Mouse (Mus musculus) G1E (cell line): ENCODE results near the gene Tecpr2. TPM values are rescaled to one million over a fixed set of nuclear protein-coding genes. Genes with fewer than 3 reads are reported as not detected.

Source experiments
- ATAC-seq: 2 replicates; pipeline ENCODE4 v1.8.0; 2016; ENCODE audit warnings: mild to moderate bottlenecking; ENCODE audit not compliant: insufficient number of reproducible peaks, poor library complexity, low FRiP score, severe bottlenecking; ENCODE audit errors: extremely low read depth
- DNase-seq: peaks from one replicate; pipeline ENCODE4 v3.0.0; 2012; ENCODE audit warnings: low spot score
- H3K27me3 ChIP-seq: 2 replicates; pipeline ENCODE4 v1.6.1; 2012; ENCODE audit warnings: mild to moderate bottlenecking, low read length, inconsistent platforms; ENCODE audit not compliant: insufficient read depth
- H3K36me3 ChIP-seq: replicated peaks from 2 replicates; pipeline ENCODE3; 2012; ENCODE audit warnings: mild to moderate bottlenecking, inconsistent platforms
- H3K4me1 ChIP-seq: 2 replicates; pipeline ENCODE4 v1.6.1; 2012; ENCODE audit warnings: low read depth, low read length, inconsistent platforms, mixed read lengths; ENCODE audit not compliant: insufficient read depth
- H3K4me3 ChIP-seq: 2 replicates; pipeline ENCODE4 v1.5.1; 2012; ENCODE audit warnings: low read depth, mild to moderate bottlenecking, inconsistent platforms, low read length, moderate library complexity, mixed read lengths
- H3K9me3 ChIP-seq: replicated peaks from 2 replicates; pipeline ENCODE4 v1.6.1; 2012; ENCODE audit warnings: inconsistent platforms
- CTCF ChIP-seq: IDR thresholded peaks from 2 replicates; pipeline ENCODE4 v1.5.1; 2012; ENCODE audit warnings: low read depth, low read length, inconsistent platforms, mixed read lengths
- GATA1 ChIP-seq: IDR thresholded peaks from 2 replicates; pipeline ENCODE4 v1.6.1; 2012; ENCODE audit warnings: borderline replicate concordance, low read length, inconsistent platforms, mixed read lengths
- GATA2 ChIP-seq: IDR thresholded peaks from 2 replicates; pipeline ENCODE4 v1.6.1; 2012; ENCODE audit warnings: low read depth, low read length, inconsistent platforms, borderline replicate concordance
- POLR2AphosphoS5 ChIP-seq: IDR thresholded peaks from 2 replicates; pipeline ENCODE4 v1.6.1; 2012; ENCODE audit warnings: low read depth, low read length, inconsistent platforms; ENCODE audit not compliant: insufficient replicate concordance
- TAL1 ChIP-seq: conservative IDR thresholded peaks from 2 replicates; pipeline ENCODE4 v1.6.1; 2012; ENCODE audit warnings: low read depth, low read length, inconsistent platforms, mixed read lengths
- polyA plus RNA-seq: library from polyadenylated mRNA; stranded (reverse); fragments of >175 nt; gene quantifications from 2 replicates; pipeline ENCODE4 v1.2.3, GENCODE M21; 2012
- total RNA-seq, 2 experiments: library from RNA; stranded (forward) in 1 of 2; stranded (reverse) in 1 of 2; fragments of 200-1000 nt in 1 of 2; fragments of >200 nt in 1 of 2; fragmentation: Nextera tagmentation in 1 of 2; gene quantifications; 2 replicates each; pipeline ENCODE4 v1.2.3; 2014 to 2017

Tecpr2 gene
- total and polyA plus RNA-seq, 3 experiments = 5.6 to 13.9 (median 8.7) TPM

- no peaks in the 10 kb centered on the region for H3K9me3 ChIP-seq
- H3K27me3 ChIP-seq = no peaks in the 10 kb centered on the region
- peaks cover 9% of the 10 kb centered on the region for H3K4me1 ChIP-seq
- peaks cover 82% of the 10 kb centered on the region for H3K36me3 ChIP-seq
- ATAC-seq (no peak), DNase-seq (no peak)
- TF ChIP-seq GATA1 (no peak), GATA2 (no peak), CTCF (no peak), TAL1 (no peak), POLR2AphosphoS5 (no peak)
- no peak overlapping the region for H3K4me3 ChIP-seq
Observed at GRCm38 (mm10) chr12:110940869-110941268, 51.8 kb downstream of the Tecpr2 start.

GRCm38 (mm10) chr12:110946216-110946615 is 57.2 kb downstream of the Tecpr2 start:
- ATAC-seq (no peak), DNase-seq (no peak)
- TF ChIP-seq CTCF = no peak
- no peak for TF ChIP-seq GATA2
- no peak for TF ChIP-seq POLR2AphosphoS5
- no peak for TF ChIP-seq GATA1
- TF ChIP-seq TAL1 = no peak
- Histone ChIP-seq H3K36me3 (peaks cover 72% of the 10 kb centered on the region), H3K4me1 (peaks cover 5% of the 10 kb centered on the region), H3K27me3 (no peaks in the 10 kb centered on the region), H3K4me3 (no peak overlapping the region), H3K9me3 (no peaks in the 10 kb centered on the region)

GRCm38 (mm10) chr12:110948082-110948909 is 59.2 kb downstream of the Tecpr2 start:
- DNase-seq (no peak), ATAC-seq (no peak)
- peaks cover 65% of the 10 kb centered on the region for H3K36me3 ChIP-seq
- TF ChIP-seq GATA1 (no peak), GATA2 (no peak), POLR2AphosphoS5 (no peak), CTCF (no peak), TAL1 (no peak)
- peaks cover 12% of the 10 kb centered on the region for H3K4me1 ChIP-seq
- no peaks in the 10 kb centered on the region for H3K27me3 ChIP-seq
- no peaks in the 10 kb centered on the region for H3K9me3 ChIP-seq
- no peak overlapping the region for H3K4me3 ChIP-seq

DNA sequence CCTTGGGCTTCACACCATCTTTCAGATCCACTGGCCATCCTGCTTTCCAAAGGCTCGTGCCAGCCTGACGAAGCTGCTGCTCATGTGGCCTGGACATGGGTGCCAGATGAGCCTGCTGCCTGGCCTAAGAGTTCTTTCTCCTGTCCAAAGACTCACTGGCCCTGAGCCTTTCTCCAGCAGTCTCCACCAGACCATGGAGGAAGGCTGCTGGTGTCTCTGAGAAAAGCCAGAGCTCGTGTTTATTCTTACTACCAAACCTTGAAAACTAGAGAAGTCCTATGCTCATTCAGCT is 59.8 kb downstream of the Tecpr2 start:
- Histone ChIP-seq H3K36me3 (peaks cover 66% of the 10 kb centered on the region), H3K27me3 (no peaks in the 10 kb centered on the region), H3K4me1 (peaks cover 17% of the 10 kb centered on the region), H3K9me3 (no peaks in the 10 kb centered on the region), H3K4me3 (no peak overlapping the region)
- ATAC-seq (no peak), DNase-seq (no peak)
- no peak for TF ChIP-seq TAL1
- TF ChIP-seq GATA2 = no peak
- TF ChIP-seq GATA1 = no peak
- no peak for TF ChIP-seq POLR2AphosphoS5
- TF ChIP-seq CTCF = no peak

- no peak overlapping the region for H3K4me3 ChIP-seq
- H3K36me3 ChIP-seq = peaks cover 67% of the 10 kb centered on the region
- TF ChIP-seq POLR2AphosphoS5 (no peak), CTCF (no peak), TAL1 (no peak), GATA1 (no peak), GATA2 (no peak)
- H3K9me3 ChIP-seq = no peaks in the 10 kb centered on the region
- ATAC-seq (no peak), DNase-seq (no peak)
- H3K4me1 ChIP-seq = peaks cover 21% of the 10 kb centered on the region
- H3K27me3 ChIP-seq = no peaks in the 10 kb centered on the region
Observed at GRCm38 (mm10) chr12:110949410-110949809, 60.3 kb downstream of the Tecpr2 start.

DNA sequence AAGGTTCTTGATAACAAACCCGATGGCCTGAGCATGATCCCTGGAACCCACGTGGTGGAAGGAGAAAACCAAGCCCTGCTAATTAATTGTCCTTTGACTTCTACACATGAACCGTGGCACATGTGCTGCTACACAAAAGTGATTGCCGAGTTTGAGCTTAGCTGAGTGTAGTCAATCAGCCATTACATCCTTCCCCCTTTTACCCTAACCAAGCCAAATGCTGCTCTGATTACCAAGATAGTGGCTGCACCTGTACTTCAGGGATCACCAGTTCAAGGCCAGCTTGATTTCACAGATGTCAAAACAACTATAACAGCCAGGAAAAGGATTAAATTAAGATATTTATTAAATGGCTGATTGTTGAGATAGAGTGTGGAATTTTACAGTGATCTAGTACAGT is 61.1 kb downstream of the Tecpr2 start:
- Histone ChIP-seq H3K9me3 (no peaks in the 10 kb centered on the region), H3K4me1 (peaks cover 21% of the 10 kb centered on the region), H3K27me3 (no peaks in the 10 kb centered on the region), H3K4me3 (no peak overlapping the region), H3K36me3 (peaks cover 67% of the 10 kb centered on the region)
- DNase-seq (no peak), ATAC-seq (no peak)
- TF ChIP-seq POLR2AphosphoS5 (no peak), GATA2 (no peak), GATA1 (no peak), CTCF (no peak), TAL1 (no peak)

DNA sequence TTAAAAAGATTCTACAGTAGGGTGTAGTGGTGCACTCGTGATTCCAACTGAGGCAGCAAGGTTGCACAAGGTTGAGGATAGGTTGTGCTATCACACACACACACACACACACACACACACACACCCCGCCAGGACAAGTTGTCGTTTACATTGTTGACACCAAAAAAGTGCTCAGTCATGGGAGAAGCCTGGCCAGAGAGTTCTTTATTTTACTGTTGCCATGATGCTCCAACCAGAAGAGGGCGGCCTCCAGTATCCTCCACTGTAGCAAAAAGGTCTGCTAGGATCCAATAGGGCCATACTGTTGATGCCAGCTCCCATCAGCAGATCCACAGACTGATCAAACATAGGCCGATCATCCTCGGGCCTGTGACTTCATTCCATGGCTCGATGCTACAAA is 62.2 kb downstream of the Tecpr2 start:
- Histone ChIP-seq H3K4me1 (peaks cover 21% of the 10 kb centered on the region), H3K4me3 (no peak overlapping the region), H3K27me3 (no peaks in the 10 kb centered on the region), H3K36me3 (peaks cover 66% of the 10 kb centered on the region), H3K9me3 (no peaks in the 10 kb centered on the region)
- DNase-seq = no peak
- TF ChIP-seq TAL1 (no peak), GATA2 (no peak), POLR2AphosphoS5 (no peak)
- peak; percentile 64; the same call in 1 of the 2 replicates for ATAC-seq
